Comparison of ENCODE assay signal across 27 mouse cellular contexts in genomic region chr4:143255541-143255940, GRCm38 (mm10). TPM values are rescaled to one million over a fixed set of nuclear protein-coding genes. Genes with fewer than 3 reads are reported as not detected.
A peak's percentile ranks its signal among the peaks of the same experiment; 100 is the strongest.
DNase-seq lines count a peak whose midpoint lies in the region; ATAC-seq and TF ChIP-seq lines count a peak whose summit lies in the region.
"Had no signal": no experiment of that assay in that cellular context is flagged by ENCODE, and none has a peak within 500 bp of the region (broad histone marks: within the 10 kb centered on the region; RNA-seq: fewer than 3 reads in every experiment).

No protein-coding gene starts in this region.

- H3K27ac ChIP-seq in kidney, adult 2 months (ENCODE audit: insufficient read depth, low read depth, low read length) = no peak overlapping the region
- no peak overlapping the region for H3K27ac ChIP-seq in lung, embryonic 14.5 days (ENCODE audit: low read depth)
- H3K27ac ChIP-seq: embryonic facial prominence, embryonic 10.5 days; embryonic facial prominence, embryonic 13.5 days; forebrain, embryonic 12.5 days; forebrain, embryonic 15.5 days; heart, adult 2 months; heart, embryonic 10.5 days; heart, embryonic 13.5 days; hindbrain, embryonic 14.5 days had no signal

- no peaks in the 10 kb centered on the region for H3K9me3 ChIP-seq in lung, embryonic 14.5 days (ENCODE audit: low read depth, low read length)
- H3K9me3 ChIP-seq: embryonic facial prominence, embryonic 13.5 days; forebrain, embryonic 12.5 days; forebrain, embryonic 15.5 days had no signal

- WGBS in kidney, adult 2 months = 58% methylated on average over 8 of the region's 8 CpGs
- WGBS in lung, embryonic 14.5 days = 56% methylated on average over 8 of the region's 8 CpGs

- no peak for ATAC-seq in lung, embryonic 14.5 days (ENCODE audit: insufficient read depth)
- ATAC-seq: forebrain, embryonic 15.5 days; Patski had no signal

- no peak overlapping the region for H3K4me3 ChIP-seq in kidney, adult 2 months (ENCODE audit: insufficient read depth, low read depth, low read length)
- no peak overlapping the region for H3K4me3 ChIP-seq in lung, embryonic 14.5 days (ENCODE audit: low read depth, low read length)
- H3K4me3 ChIP-seq: embryonic facial prominence, embryonic 10.5 days; embryonic facial prominence, embryonic 13.5 days; erythroblast, embryonic 14.5 days; forebrain, embryonic 12.5 days; forebrain, embryonic 15.5 days; heart, adult 2 months; heart, embryonic 10.5 days; heart, embryonic 13.5 days had no signal

- peak; percentile 3 for DNase-seq in kidney, adult 2 months
- no peak for DNase-seq in kidney, adult 8-10 months
- DNase-seq in kidney, postnatal 10 days = peak; percentile 37
- DNase-seq in kidney, postnatal 36 days = no peak
- peak; percentile 11 for DNase-seq in lung, embryonic 14.5 days
- no peak for DNase-seq in lung, postnatal 36 days
- DNase-seq in mesoderm, embryonic 11.5 days (ENCODE audit: low read depth, low spot score) = peak; percentile 49
- DNase-seq: adrenal gland, postnatal 10 days; adrenal gland, postnatal 36 days; B cell, adult 2 months; cerebellum, adult 18-20 months; cerebellum, adult 9-10 months; cerebellum, postnatal 14 days; gastrocnemius, postnatal 25 days; heart, adult 2 months; heart, postnatal 14 days; heart, postnatal 4 days had no signal

- H3K4me2 ChIP-seq in lung, embryonic 14.5 days = no peak overlapping the region
- H3K4me2 ChIP-seq: embryonic facial prominence, embryonic 13.5 days; forebrain, embryonic 12.5 days; forebrain, embryonic 15.5 days; heart, embryonic 13.5 days; hindbrain, embryonic 14.5 days had no signal

- no peak for TF ChIP-seq CTCF in kidney, adult 2 months (conservative IDR thresholded peaks at IDR 0.05; ENCODE audit: insufficient read depth, insufficient read length, low read depth, low read length)
- no peak for TF ChIP-seq CTCF in lung, embryonic 14.5 days (IDR thresholded peaks at IDR 0.05; ENCODE audit: low read depth)

- no peaks in the 10 kb centered on the region for H3K36me3 ChIP-seq in kidney, adult 2 months (ENCODE audit: control insufficient read depth, insufficient read depth, low read length)
- no peaks in the 10 kb centered on the region for H3K36me3 ChIP-seq in lung, embryonic 14.5 days (ENCODE audit: insufficient read depth)
- H3K36me3 ChIP-seq: embryonic facial prominence, embryonic 10.5 days; embryonic facial prominence, embryonic 13.5 days; forebrain, embryonic 12.5 days; forebrain, embryonic 15.5 days; G1E; heart, embryonic 10.5 days; heart, embryonic 13.5 days had no signal

- no peaks in the 10 kb centered on the region for H3K27me3 ChIP-seq in kidney, adult 2 months (replicated peaks; ENCODE audit: control insufficient read depth, insufficient read depth, low read length)
- no peaks in the 10 kb centered on the region for H3K27me3 ChIP-seq in lung, embryonic 14.5 days (ENCODE audit: insufficient read depth, low read length)
- H3K27me3 ChIP-seq: embryonic facial prominence, embryonic 13.5 days; forebrain, embryonic 12.5 days; forebrain, embryonic 15.5 days; heart, embryonic 13.5 days; Patski had no signal

- H3K9ac ChIP-seq in lung, embryonic 14.5 days = no peak overlapping the region
- H3K9ac ChIP-seq: embryonic facial prominence, embryonic 13.5 days; forebrain, embryonic 12.5 days; forebrain, embryonic 15.5 days; heart, embryonic 13.5 days; hindbrain, embryonic 14.5 days had no signal

- H3K4me1 ChIP-seq in kidney, adult 2 months (ENCODE audit: control insufficient read depth, insufficient read depth, low read length) = no peaks in the 10 kb centered on the region
- no peaks in the 10 kb centered on the region for H3K4me1 ChIP-seq in lung, embryonic 14.5 days (ENCODE audit: insufficient read depth)
- H3K4me1 ChIP-seq: embryonic facial prominence, embryonic 13.5 days; forebrain, embryonic 15.5 days had no signal

- no peak for TF ChIP-seq POLR2A in kidney, adult 2 months (IDR thresholded peaks at IDR 0.05; ENCODE audit: low read depth, low read length)

RNA-seq across cellular contexts. Expression of gene Prdm2, which starts 42.7 kb away (rescaled TPM):
- polyA plus RNA-seq in kidney, adult 2 months (2012; rRNA removed) = 10.1 and 13.9 TPM in 2 replicates
- 12.0 and 12.1 TPM in 2 replicates for polyA plus RNA-seq in lung, embryonic 14.5 days (2014; fragmentation: Nextera tagmentation; extraction: Ambion mirVana)

RNA-seq across cellular contexts. Expression of gene Pdpn, which starts 43.8 kb away (rescaled TPM):
- polyA plus RNA-seq in kidney, adult 2 months (2012; rRNA removed) = 3.2 and 4.5 TPM in 2 replicates
- polyA plus RNA-seq in lung, embryonic 14.5 days (2014; fragmentation: Nextera tagmentation; extraction: Ambion mirVana) = 36.6 and 39.5 TPM in 2 replicates
- polyA plus RNA-seq: erythroblast, embryonic 14.5 days; G1E had no signal

Comparison
In these comparisons a context has a peak if more than half of its experiments do, and no peak if none do; other contexts are left out.
1. DNase-seq: peak in kidney, adult 2 months (single experiment), kidney, postnatal 10 days (single experiment), lung, embryonic 14.5 days (single experiment) and mesoderm, embryonic 11.5 days (single experiment); none in kidney, adult 8-10 months (0 of 2), kidney, postnatal 36 days (0 of 2) and lung, postnatal 36 days (single experiment).